Comparison of ENCODE assay signal across 9 mouse cellular contexts in the genomic region with DNA sequence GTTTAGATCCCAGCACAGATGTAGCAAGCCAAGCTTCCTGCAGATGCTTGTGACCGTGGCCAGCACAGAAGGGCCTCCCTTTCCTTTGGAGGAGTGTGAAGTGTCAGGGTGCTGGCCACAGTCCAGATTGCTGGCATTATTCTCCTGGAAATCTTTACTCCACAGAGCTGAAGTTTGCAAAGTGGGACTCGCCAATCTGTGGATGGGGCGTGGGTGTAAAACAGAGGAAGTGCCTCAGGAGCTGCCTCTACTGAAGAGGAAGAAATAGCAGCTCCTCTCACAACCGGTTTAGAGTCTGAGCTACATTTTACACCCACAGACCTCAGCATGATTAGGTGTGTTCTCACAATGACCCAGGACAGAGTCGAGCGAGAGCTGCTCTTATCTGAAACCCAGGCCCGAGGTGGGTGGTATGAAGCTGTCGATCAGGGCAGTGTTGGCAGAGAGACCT.
DNase-seq lines count a peak whose midpoint lies in the region; ATAC-seq lines count a peak whose summit lies in the region.
"Had no signal": no experiment of that assay in that cellular context is flagged by ENCODE, and none has a peak within 500 bp of the region (broad histone marks: within the 10 kb centered on the region; RNA-seq: fewer than 3 reads in every experiment).

No protein-coding gene starts in this region.

- H3K4me3 ChIP-seq in kidney, embryonic 16.5 days (ENCODE audit: low read length) = no peak overlapping the region

- H3K27me3 ChIP-seq in kidney, embryonic 16.5 days (ENCODE audit: insufficient read depth, low read length) = no peaks in the 10 kb centered on the region

- WGBS in kidney, embryonic 16.5 days = 60% methylated on average over 8 of the region's 8 CpGs

- H3K4me1 ChIP-seq in kidney, embryonic 16.5 days (ENCODE audit: insufficient read depth, low read length) = no peaks in the 10 kb centered on the region

- no peak overlapping the region for H3K9ac ChIP-seq in kidney, embryonic 16.5 days (replicated peaks; ENCODE audit: low read length)

- no peaks in the 10 kb centered on the region for H3K9me3 ChIP-seq in kidney, embryonic 16.5 days (ENCODE audit: low read length)

- H3K27ac ChIP-seq in kidney, embryonic 16.5 days (ENCODE audit: low read length) = no peak overlapping the region

- no peak for ATAC-seq in kidney, embryonic 16.5 days (ENCODE audit: low FRiP score, low TSS enrichment)

- H3K4me2 ChIP-seq in kidney, embryonic 16.5 days (replicated peaks; ENCODE audit: low read depth, low read length) = no peak overlapping the region

- DNase-seq in kidney, adult 18-20 months = peak; percentile 10
- peak; percentile 92 for DNase-seq in brain, adult 2 months (ENCODE audit: low read depth, low spot score)
- DNase-seq in heart, postnatal 4 days = peak; percentile 37
- DNase-seq in lung, postnatal 10 days = peak; percentile 32
- no peak for DNase-seq in cerebellum, adult 9-10 months
- DNase-seq in retina, embryonic 14.5 days (ENCODE audit: low spot score) = no peak
- DNase-seq in MN1 (ENCODE audit: low spot score) = no peak
- DNase-seq: cerebellum, adult 11 months had no signal

- H3K36me3 ChIP-seq in kidney, embryonic 16.5 days (ENCODE audit: insufficient read depth, low read length) = no peaks in the 10 kb centered on the region

Comparison
In these comparisons a context has a peak if more than half of its experiments do, and no peak if none do; other contexts are left out.
1. DNase-seq: peak in kidney, adult 18-20 months (single experiment), brain, adult 2 months (single experiment), heart, postnatal 4 days (single experiment) and lung, postnatal 10 days (single experiment); none in cerebellum, adult 9-10 months (single experiment), retina, embryonic 14.5 days (single experiment) and MN1 (single experiment).